Mouse (Mus musculus): ENCODE measurements around the gene Pllp. TPM values are rescaled to one million over a fixed set of nuclear protein-coding genes. Genes with fewer than 3 reads are reported as not detected.

Pllp gene
- total RNA-seq, 1 experiment from 2014 or later = not detected

DNA sequence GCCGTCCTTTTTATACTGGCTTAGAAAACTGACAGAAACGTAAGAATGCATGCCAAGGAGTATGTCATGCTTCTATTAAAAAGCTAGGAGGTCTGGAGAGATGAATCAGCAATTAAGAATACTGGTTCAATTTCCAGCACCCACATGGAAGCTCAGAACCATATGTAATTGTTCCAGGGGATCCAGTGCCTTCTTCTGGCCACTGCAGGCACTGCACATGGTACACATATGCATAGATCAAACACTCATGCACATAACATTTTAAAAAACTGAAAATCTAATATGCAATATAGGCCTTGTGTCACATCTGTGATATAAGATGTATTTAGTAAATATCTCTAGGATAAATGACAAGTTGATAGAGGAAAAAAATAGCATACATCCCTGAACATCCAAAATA lies 38.0 kb downstream of the Pllp start:
- ATAC-seq (replicated peaks; ENCODE audit: low read depth, poor library complexity, severe bottlenecking) = no peak

DNA sequence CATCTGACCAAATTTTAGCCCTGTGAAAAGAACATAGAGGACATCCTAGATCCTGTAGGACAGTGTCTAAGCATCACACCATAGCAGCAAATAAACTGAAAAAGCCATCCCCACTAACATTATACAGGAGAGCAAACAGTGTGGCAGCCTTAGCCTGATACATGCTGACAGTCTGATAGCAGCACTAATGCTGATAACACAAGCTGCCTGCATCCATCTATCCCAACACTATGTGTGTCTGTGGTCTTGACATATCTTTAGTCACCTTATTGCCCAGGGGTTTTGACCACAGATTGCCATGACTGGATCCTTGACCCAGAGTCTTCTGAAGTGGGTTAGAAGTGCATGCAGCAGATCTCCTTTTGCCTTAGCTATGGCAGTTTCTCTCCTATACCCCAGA lies 41.1 kb downstream of the Pllp start:
- ATAC-seq (replicated peaks; ENCODE audit: low read depth, poor library complexity, severe bottlenecking) = no peak

DNA sequence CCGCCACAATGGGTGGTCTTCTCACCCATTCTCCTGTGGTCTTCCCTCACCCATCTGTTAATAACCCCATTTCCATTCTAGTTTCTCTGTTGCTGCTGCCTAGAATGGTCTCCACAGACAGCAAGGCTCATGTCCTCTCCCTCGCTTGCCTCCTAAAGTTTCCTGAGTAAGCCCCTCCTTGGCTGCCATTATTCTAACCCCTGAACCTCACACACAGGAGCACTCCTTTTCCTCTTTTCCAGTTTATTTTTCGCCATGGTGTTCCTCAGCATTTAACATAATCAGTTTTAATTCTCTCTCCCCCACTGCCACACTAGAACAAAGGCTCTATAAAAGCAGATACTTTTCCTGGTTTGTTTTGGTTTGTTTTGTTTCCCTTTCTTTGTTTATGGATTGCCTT lies 43.1 kb downstream of the Pllp start:
- no peak for ATAC-seq (replicated peaks; ENCODE audit: low read depth, poor library complexity, severe bottlenecking)

DNA sequence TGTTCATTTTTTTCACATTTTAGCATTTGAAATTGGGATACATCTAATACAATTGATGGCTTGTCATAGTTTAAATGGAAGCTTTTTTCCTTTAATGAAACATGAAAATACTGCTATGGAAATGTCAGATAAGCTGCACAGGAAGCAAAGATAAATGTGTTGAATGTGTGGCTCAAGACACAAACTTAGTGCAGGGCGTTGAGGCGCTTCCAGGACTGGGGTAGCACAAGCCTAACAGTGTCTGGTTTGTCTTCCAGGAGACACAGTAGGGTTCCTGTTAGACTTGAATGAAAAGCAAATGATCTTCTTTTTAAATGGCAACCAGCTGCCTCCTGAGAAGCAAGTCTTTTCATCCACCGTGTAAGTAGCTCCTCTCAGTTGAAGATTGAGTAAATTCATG lies 46.6 kb downstream of the Pllp start:
- ATAC-seq (replicated peaks; ENCODE audit: low read depth, poor library complexity, severe bottlenecking) = no peak

DNA sequence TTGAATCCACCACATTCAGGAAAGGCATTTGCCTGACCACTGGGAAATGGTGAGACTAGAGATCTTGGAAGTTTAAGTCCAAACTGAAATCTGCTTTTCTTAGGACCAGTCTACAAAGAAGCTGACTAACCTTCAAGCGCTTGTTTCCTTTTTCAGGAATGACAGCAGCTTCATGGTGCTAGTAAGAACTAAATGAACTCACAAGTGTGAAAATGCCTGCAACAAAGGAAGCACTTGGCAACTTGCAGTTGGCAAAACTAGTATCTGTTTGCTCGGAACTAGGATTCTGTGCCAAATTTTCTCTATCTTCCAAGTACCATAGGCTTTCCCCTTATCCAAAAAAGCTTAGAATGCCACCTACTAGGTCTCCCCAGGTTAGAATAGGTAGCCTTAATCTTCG lies 49.9 kb downstream of the Pllp start:
- ATAC-seq (replicated peaks; ENCODE audit: low read depth, poor library complexity, severe bottlenecking) = no peak

DNA sequence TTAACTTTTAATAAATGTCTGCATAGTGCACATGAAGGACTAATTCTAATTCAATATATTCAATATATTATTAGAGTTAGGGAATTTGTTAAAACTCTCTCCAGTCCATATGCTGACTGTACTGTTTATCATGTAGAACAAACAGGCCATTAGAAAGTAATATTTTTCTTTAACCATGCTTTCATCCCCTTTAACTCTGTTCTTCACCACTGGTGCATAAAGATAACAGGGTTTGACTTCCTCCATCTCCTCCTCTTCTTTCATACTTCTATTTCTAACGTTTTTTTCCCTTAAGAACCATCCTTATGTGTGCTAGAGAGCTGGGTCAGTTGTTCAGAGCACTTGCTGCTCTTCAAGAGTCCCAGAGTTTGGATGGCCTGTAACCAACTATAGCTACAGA lies 50.9 kb downstream of the Pllp start:
- ATAC-seq (replicated peaks; ENCODE audit: low read depth, poor library complexity, severe bottlenecking) = no peak

DNA sequence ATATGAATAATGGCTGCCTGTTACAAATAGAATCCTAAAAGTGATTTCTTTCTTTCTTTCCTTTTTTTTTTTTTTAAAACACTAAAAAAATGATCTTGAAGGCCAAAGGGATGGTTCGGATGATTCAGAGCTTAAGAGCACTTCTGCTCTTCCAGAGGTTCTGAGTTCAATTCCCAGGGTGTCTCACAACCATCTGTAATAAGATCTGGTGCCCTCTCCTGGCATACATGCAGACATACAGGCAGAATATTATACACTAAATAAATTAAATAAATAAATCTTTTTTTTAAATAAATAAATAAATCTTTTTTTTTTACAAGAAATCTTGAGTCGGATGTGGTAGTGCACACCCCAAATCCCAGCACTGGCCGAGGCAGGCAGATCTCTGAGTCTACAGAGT lies 54.1 kb downstream of the Pllp start:
- no peak for ATAC-seq (replicated peaks; ENCODE audit: low read depth, poor library complexity, severe bottlenecking)

DNA sequence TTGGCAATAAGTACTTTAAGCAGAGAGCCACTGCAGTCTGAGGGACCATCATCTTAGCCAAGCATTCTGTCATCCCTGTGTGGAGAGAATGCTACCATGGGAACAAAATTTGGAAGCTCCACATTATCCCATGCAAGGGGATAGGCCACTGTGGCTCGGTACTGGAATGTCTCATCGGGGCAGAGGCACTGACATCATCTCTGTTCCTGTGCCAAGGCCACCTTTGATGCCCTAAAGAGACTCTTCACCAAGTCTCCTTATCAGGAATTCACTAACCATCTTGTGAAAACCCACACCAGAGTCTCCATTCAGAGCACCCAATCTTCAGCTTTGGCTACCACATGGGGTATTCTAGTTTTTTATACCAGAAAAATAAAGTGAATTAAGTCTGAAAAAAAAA lies 54.9 kb downstream of the Pllp start:
- ATAC-seq (replicated peaks; ENCODE audit: low read depth, poor library complexity, severe bottlenecking) = no peak

DNA sequence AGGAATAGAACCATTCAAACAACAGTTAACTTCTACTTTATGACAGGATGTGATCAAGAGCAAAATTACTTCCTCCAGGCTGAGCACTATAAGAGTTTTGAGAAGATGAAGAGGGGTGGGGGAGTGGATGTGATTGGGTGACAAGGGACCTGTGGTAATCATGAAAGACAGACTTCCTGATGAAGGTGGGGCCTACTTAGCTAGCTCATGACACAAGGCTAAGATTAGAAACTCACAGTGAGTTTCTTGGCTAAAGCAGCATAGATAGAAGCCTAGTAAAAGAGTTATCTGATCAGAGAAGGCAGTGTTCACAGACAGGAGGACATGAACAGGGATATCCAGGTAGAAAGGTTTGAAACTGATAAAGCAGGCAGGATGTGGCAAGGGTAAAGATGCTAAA lies 61.9 kb downstream of the Pllp start:
- peak; percentile 99 for ATAC-seq (replicated peaks; ENCODE audit: low read depth, poor library complexity, severe bottlenecking)

DNA sequence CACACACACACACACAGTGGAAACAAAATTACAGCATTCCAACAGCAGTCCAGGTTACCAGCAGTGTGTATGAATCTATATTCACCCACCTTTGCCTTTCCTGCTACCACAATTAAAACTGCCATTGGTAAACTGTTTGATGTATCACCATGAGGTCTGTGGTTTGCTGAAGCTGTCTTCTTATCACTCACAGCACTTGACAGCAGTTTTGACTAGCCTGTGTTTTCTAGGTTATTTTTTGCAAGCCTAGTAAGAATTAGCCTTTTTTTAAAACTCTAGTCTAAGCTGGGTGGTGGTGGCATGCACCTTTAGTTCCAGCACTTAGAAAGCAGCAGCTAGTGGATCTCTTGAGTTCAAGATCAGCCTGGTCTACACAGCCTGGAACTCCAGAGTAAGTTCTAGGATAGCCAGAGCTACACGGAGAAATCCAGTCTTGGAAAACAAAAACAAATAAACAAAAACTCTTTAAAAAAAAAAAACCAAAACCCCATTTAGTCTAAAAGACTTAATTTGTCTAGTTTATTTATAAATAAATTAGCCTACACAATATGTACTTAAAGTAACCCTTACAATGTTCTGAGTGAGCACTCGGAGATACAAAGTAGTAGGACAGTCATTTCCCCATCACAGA lies 62.4 kb downstream of the Pllp start:
- peak; percentile 31 for ATAC-seq (replicated peaks; ENCODE audit: low read depth, poor library complexity, severe bottlenecking)

Other genes starting within 250 kb of the Pllp start
- 78.1 and 88.0 TPM in 2 replicates for gene Cpne2, start 163.3 kb downstream of the Pllp start, total RNA-seq (2017)
- gene Rspry1, start 94.3 kb downstream of the Pllp start, total RNA-seq (2017) = 37.1 and 42.9 TPM in 2 replicates
- 104 and 157 TPM in 2 replicates for gene Fam192a, start 94.3 kb downstream of the Pllp start, total RNA-seq (2017)
- gene Arl2bp, start 29.7 kb downstream of the Pllp start, total RNA-seq (2017) = 126 and 144 TPM in 2 replicates
- not detected in 2 replicates for gene Ccl22, start 49.3 kb upstream of the Pllp start, total RNA-seq (2017)
- gene Cx3cl1, start 75.7 kb upstream of the Pllp start, total RNA-seq (2017) = not detected in 2 replicates
- 1.1 and 4.9 TPM in 2 replicates for gene Ccl17, start 114.2 kb upstream of the Pllp start, total RNA-seq (2017)
- 16.8 and 30.8 TPM in 2 replicates for gene Coq9, start 142.0 kb upstream of the Pllp start, total RNA-seq (2017)
- gene Ciapin1, start 142.1 kb upstream of the Pllp start, total RNA-seq (2017) = 32.4 and 34.1 TPM in 2 replicates
- gene Polr2c, start 161.2 kb upstream of the Pllp start, total RNA-seq (2017) = 51.3 and 54.3 TPM in 2 replicates
- 0.78 and 0.82 TPM in 2 replicates for gene Dok4, start 180.1 kb upstream of the Pllp start, total RNA-seq (2017)
- 0.58 and 2.2 TPM in 2 replicates for gene Ccdc102a, start 221.8 kb upstream of the Pllp start, total RNA-seq (2017)
- 0.05 TPM in 1 of 2 replicates, not detected in the other for gene Adgrg5, start 227.4 kb upstream of the Pllp start, total RNA-seq (2017)

Measured in common myeloid progenitor, adult 5-6 weeks (primary cell).